Mouse (Mus musculus) hindbrain, embryonic 15.5 days (tissue): ENCODE measurements around the gene Awat2. TPM values are rescaled to one million over a fixed set of nuclear protein-coding genes. Genes with fewer than 3 reads are reported as not detected.

ENCODE experiments used
- ATAC-seq: fragments of 200-750 bp; cut with Nextera tagmentation; 2 replicates; pipeline ENCODE4 v1.8.0; 2017; ENCODE audit warnings: low read depth, moderate number of reproducible peaks, moderate TSS enrichment; ENCODE audit not compliant: low FRiP score
- H3K27ac ChIP-seq: fragments of 300-500 bp; sonication (generic); replicated peaks from 2 replicates; pipeline ENCODE4 v1.5.1; 2015; ENCODE audit warnings: mild to moderate bottlenecking, inconsistent platforms
- H3K27me3 ChIP-seq: fragments of 300-500 bp; sonication (generic); 2 replicates; pipeline ENCODE4 v1.6.1; 2015; ENCODE audit warnings: control low read depth, inconsistent platforms
- H3K36me3 ChIP-seq: fragments of 300-500 bp; sonication (generic); 2 replicates; pipeline ENCODE4 v1.6.1; 2015; ENCODE audit warnings: control low read depth, inconsistent platforms
- H3K4me1 ChIP-seq: fragments of 300-500 bp; sonication (generic); replicated peaks from 2 replicates; pipeline ENCODE4 v1.6.1; 2015; ENCODE audit warnings: control low read depth, inconsistent platforms
- H3K4me2 ChIP-seq: fragments of 300-500 bp; sonication (generic); 2 replicates; pipeline ENCODE4 v1.6.1; 2015; ENCODE audit warnings: moderate library complexity, mild to moderate bottlenecking, inconsistent platforms
- H3K4me3 ChIP-seq: fragments of 300-500 bp; sonication (generic); 2 replicates; pipeline ENCODE4 v1.5.1; 2015; ENCODE audit warnings: mild to moderate bottlenecking, inconsistent platforms
- H3K9ac ChIP-seq: fragments of 300-500 bp; sonication (generic); 2 replicates; pipeline ENCODE4 v1.6.1; 2015; ENCODE audit warnings: inconsistent platforms
- H3K9me3 ChIP-seq: fragments of 300-500 bp; sonication (generic); 2 replicates; pipeline ENCODE4 v1.6.1; 2016; ENCODE audit warnings: control low read depth, inconsistent platforms
- WGBS: fragments of 180-500 bp; shearing (Covaris S2); methylation state at CpG from one replicate; pipeline ENCODE4 v1.1.7; 2015; 5-methylcytosine and 5-hydroxymethylcytosine counted together
- microRNA counts: library from miRNA; unstranded; fragments of <30 nt; microRNA quantifications from one replicate; lab custom pipeline; 2016
- microRNA-seq: library from miRNA; unstranded; fragments of <30 nt; microRNA quantifications from one replicate; pipeline ENCODE4, GENCODE M21; 2016
- polyA plus RNA-seq: library from polyadenylated mRNA; unstranded; fragments of >200 nt; fragmentation: Nextera tagmentation; extraction: Ambion mirVana; gene quantifications from 2 replicates; pipeline ENCODE4 v1.2.1, GENCODE M21; 2015

The Awat2 gene
- polyA plus RNA-seq, 1 experiment from 2014 or later, result 0.16 TPM

DNA sequence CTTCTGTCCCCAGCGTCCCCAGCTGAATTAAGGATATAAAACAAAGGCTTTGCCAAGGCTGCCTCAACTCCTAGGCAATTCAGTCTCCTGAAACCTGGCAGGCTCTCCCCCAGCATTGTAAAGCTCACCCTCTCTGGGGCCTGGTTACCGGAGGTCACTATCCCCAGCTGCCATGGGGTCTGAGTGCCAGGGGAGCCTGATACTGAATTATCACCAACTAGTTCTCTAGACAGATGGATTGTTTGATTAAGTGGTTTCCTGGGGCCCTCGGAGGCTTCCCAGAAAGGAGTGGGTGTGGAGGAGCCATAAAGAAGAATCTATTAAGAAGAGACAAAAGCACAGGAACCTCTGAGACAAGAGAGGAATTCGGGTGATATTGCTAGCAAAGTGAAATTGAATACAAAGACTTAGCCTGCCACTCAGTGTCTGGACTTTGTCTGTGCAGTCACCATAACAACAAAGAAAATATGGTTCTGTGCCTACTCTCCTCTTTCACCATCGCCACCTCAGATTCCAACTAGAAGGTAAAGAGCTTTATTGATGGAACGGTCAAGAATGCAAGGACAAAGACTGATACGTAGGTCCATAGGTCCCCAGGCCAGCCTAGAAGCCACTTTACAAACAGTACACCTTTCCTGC, 48.2 kb downstream of the Awat2 start:
- peak; percentile 54; the same call in 1 of the 2 replicates for ATAC-seq
- Histone ChIP-seq H3K27ac (no peak overlapping the region), H3K9ac (no peak overlapping the region), H3K27me3 (no peaks in the 10 kb centered on the region), H3K9me3 (no peaks in the 10 kb centered on the region), H3K4me1 (no peaks in the 10 kb centered on the region), H3K4me3 (no peak overlapping the region), H3K36me3 (no peaks in the 10 kb centered on the region), H3K4me2 (no peak overlapping the region)
- WGBS, result 52% methylated on average over 7 of the region's 7 CpGs

DNA sequence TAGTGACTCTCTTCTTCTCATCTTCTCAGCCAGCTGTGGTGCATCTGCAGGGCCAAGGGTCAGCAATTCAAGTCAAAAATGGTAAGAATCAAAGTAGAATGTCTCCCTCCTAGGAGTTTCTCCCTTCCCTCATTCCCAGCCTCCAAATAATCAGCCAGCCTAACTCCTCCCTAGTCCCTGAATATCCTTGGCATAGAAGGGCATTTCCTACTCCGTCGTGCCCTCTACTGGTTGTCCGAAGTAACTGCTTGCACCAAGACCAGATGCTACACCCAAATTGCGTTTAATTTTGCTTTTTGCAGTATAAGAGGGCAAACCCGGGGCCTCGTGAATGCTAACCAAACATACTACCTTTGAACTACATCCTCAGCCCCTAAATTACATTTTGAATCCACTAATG, 50.2 kb downstream of the Awat2 start:
- no peaks in the 10 kb centered on the region for H3K9me3 ChIP-seq
- H3K4me3 ChIP-seq, result no peak overlapping the region
- H3K36me3 ChIP-seq, result no peaks in the 10 kb centered on the region
- H3K27ac ChIP-seq, result no peak overlapping the region
- ATAC-seq, result no peak
- WGBS, result 34% methylated on average over 6 of the region's 6 CpGs
- no peak overlapping the region for H3K9ac ChIP-seq
- H3K4me1 ChIP-seq, result no peaks in the 10 kb centered on the region
- H3K27me3 ChIP-seq, result no peaks in the 10 kb centered on the region
- no peak overlapping the region for H3K4me2 ChIP-seq

DNA sequence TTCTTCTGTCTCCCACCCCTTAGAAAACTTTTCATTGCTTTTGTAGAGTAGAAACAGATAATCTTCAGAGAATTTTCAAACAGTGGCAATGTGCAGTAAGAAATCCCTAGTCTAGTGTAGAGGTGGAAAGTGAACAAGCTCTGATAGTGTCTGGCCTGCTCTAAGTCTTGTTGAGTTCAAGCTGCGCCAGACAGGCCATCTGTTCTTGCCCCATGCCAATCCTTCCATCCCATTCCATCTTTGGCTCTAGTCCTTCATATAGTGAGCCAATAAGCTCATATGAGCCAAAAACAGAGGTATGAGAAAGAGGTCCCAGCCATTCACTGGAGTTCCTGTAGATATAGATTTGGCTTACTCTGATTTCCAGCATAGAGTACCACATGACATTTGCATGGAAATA, 52.6 kb downstream of the Awat2 start:
- no peak overlapping the region for H3K9ac ChIP-seq
- H3K9me3 ChIP-seq, result no peaks in the 10 kb centered on the region
- no peaks in the 10 kb centered on the region for H3K36me3 ChIP-seq
- no peak for ATAC-seq
- H3K4me2 ChIP-seq, result no peak overlapping the region
- no peaks in the 10 kb centered on the region for H3K4me1 ChIP-seq
- H3K4me3 ChIP-seq, result no peak overlapping the region
- no peaks in the 10 kb centered on the region for H3K27me3 ChIP-seq
- H3K27ac ChIP-seq, result no peak overlapping the region
- WGBS, result 86% methylated on average over 1 of the region's 1 CpGs

DNA sequence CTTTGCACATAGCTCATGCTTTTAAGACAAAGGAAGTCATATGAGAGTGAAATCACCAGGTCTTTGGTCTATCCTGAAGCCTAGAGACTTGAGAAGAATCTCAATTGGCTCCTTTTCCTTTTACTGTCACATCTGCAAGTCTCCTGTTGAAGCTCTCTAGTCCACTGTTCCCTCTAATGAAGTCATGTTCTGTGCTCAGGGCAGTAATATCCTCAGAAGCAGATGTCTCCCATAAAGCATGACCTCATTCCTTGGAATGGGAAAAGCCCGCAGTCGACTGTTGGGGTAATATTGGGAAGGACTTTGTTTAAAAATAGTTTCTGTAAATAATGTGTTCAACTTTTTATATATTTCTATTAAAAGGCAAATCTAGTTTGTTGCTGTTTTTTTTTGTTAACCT, 85.5 kb downstream of the Awat2 start:
- Histone ChIP-seq H3K9me3 (no peaks in the 10 kb centered on the region), H3K27ac (no peak overlapping the region), H3K27me3 (0 out of 2 replicates have a peak, but pooled peaks cover 4% of the 10 kb centered on the region), H3K4me3 (no peak overlapping the region), H3K36me3 (no peaks in the 10 kb centered on the region), H3K9ac (no peak overlapping the region), H3K4me1 (no peaks in the 10 kb centered on the region), H3K4me2 (no peak overlapping the region)
- WGBS, result 86% methylated on average over 2 of the region's 2 CpGs
- no peak for ATAC-seq

MicroRNA genes within 50 kb of the gene (microRNA counts, 519-probe panel; counts per million panel counts)
- microRNA mmu-miR-676 (lab: Ali Mortazavi, UCI), result 2,985 counts per million, percentile 58 among the panel's probes with 10 or more counts

Small RNA genes within 50 kb of the gene (microRNA-seq; reads per million reads assigned to microRNA genes)
- gene Mir676, result 789 reads per million, percentile 76 among the genes with 10 or more reads in this experiment

Other genes starting within 250 kb of the Awat2 start
- gene Otud6a, start 13.7 kb downstream of the Awat2 start, polyA plus RNA-seq, result not detected in 2 replicates
- gene Igbp1, start 51.6 kb upstream of the Awat2 start, polyA plus RNA-seq, result 22.7 and 26.8 TPM in 2 replicates
- gene Dgat2l6, start 82.1 kb upstream of the Awat2 start, polyA plus RNA-seq, result not detected in 2 replicates
- not detected in 2 replicates for gene Awat1, start 129.5 kb upstream of the Awat2 start, polyA plus RNA-seq
- not detected in 2 replicates for gene P2ry4, start 152.2 kb upstream of the Awat2 start, polyA plus RNA-seq
- 0.21 TPM in 1 of 2 replicates, not detected in the other for gene Arr3, start 162.8 kb upstream of the Awat2 start, polyA plus RNA-seq
- gene Kif4, start 183.0 kb upstream of the Awat2 start, polyA plus RNA-seq, result 5.6 and 7.1 TPM in 2 replicates
- 97.5 and 101 TPM in 2 replicates for gene Pdzd11, start 183.9 kb upstream of the Awat2 start, polyA plus RNA-seq